Mouse (Mus musculus) liver, embryonic 14.5 days (tissue): ENCODE measurements around the gene Apba3.

ENCODE experiments used
- CTCF ChIP-seq: IDR thresholded peaks from 2 replicates; pipeline ENCODE4 v1.5.1; 2016; ENCODE audit warnings: antibody characterized with exemption, low read depth, control low read depth
- EP300 ChIP-seq: IDR thresholded peaks from 2 replicates; pipeline ENCODE4 v1.6.1; 2016; ENCODE audit warnings: antibody characterized with exemption, low read depth

DNA sequence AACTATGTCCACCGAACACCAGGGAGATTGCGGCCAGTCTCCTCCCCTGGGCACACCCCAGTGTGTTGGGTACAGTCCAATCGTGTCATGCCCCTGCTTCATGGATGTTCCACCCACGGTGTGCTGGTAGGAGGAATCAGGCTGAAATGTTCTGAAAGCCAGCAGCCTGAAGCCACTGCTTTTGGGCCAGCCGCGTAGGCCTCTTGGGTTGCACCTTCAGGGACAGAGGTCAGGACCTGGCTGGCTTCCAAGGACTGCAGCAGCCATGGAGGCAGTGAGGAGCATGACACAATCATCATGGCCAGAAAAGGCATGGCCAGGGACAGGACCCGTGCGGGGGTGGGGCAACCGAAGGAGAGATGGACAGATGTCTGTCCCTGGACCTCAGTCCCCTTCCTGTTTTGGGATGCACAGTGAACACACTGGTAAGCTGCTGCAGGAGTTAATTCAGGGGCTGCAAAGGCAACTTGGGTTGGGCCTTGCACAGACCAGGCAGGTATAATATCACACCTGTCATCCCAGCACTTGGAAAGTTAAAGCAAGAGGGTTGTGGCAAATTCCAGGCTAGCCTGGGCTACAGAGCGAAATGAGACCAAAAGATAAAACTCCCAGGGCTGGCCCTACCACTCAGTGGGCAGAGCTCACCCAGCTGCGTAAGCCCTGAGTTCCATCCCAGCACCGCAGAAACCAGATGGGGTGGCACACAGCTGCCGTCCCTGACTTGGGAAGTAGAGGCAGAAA is 52.0 kb downstream of the Apba3 start:
- TF ChIP-seq CTCF (no peak), EP300 (no peak)
